Mouse (Mus musculus) lung, postnatal 0 days (tissue): ENCODE data around the gene Cops7b.

Experiments
- CTCF ChIP-seq: IDR thresholded peaks from 2 replicates; pipeline ENCODE4 v1.5.1; 2016; ENCODE audit warnings: antibody characterized with exemption, mild to moderate bottlenecking
- EP300 ChIP-seq: IDR thresholded peaks from 2 replicates; pipeline ENCODE4 v1.6.1; 2016; ENCODE audit warnings: antibody characterized with exemption, mild to moderate bottlenecking, control low read depth

- peak; percentile 34 for TF ChIP-seq CTCF
- no peak for TF ChIP-seq EP300
These were observed 60.6 kb downstream of the Cops7b start for GRCm38 (mm10) chr1:86643101-86643809.
